Mouse (Mus musculus) cortical plate, adult 2 months (tissue): Measurements from ENCODE around the gene Gm45062.

Source experiments
- CTCF ChIP-seq: fragments of 200-500 bp; IDR thresholded peaks from 2 replicates; pipeline ENCODE4 v1.5.1; 2011; ENCODE audit warnings: mild to moderate bottlenecking, control low read depth, low read length; ENCODE audit not compliant: insufficient read depth; ENCODE audit errors: extremely low read depth
- POLR2A ChIP-seq: fragments of 200-500 bp; IDR thresholded peaks from 2 replicates; pipeline ENCODE4 v1.6.1; 2011; ENCODE audit warnings: mild to moderate bottlenecking, low read length, control low read depth; ENCODE audit not compliant: insufficient read depth; ENCODE audit errors: extremely low read depth

DNA sequence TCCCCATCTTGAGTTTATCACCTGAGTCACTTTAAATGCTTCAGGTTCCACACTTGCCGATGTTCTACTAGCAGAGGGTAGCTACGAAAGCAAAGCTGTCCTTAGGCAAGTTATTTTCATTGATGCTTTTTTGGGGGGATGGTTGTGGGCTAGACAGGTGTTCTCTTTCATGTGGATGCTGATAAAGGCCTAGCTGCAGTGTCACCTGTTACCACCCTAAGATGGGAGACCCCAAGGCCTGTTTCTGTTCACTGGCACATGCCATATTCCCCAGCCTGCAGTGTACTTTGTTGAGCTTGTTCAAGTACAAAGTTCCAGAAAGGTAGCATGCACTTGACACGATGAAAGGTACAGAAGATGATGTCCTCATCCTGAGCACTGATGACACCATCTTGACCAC, 178.7 kb downstream of the Gm45062 start:
- no peak for TF ChIP-seq CTCF
- TF ChIP-seq POLR2A: no peak
